ENCODE assay signal across 8 mouse cellular contexts in the genomic region with DNA sequence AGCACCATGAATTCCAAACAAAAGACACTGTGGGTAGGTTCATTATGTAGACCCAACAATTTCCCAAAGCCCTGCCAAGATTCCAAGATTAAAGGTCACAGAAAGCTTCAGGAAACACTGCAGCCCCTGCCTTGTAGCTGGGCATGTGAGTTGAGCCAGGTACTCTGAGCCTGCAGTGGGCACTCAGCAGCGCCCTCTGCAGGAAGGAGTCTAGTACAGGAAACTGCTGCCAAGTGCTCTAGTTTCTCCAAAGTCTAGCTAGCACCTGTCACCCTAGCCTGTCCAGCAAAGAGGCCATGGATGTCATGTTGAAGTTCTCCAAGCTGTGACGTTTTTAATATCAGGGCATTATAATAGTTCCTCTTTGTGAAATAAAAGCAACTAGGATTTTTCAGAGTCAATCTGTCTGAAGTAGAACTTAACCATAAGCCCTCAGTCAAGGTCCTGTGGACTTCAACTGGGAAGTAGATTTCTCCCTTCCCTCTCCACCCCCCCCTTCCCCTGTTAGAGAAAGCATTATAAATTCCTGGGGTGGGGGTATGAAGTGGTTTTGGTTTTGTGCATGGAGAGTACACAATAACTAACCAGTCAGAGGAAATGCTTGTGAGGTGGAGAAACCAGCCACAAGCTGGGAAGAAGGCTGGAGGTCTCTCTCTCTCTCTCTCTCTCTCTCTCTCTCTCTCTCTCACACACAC. TPM values are rescaled to one million over a fixed set of nuclear protein-coding genes. Genes with fewer than 3 reads are reported as not detected.
A peak's percentile ranks its signal among the peaks of the same experiment; 100 is the strongest.
DNase-seq lines count a peak whose midpoint lies in the region; ATAC-seq and TF ChIP-seq lines count a peak whose summit lies in the region.

No protein-coding gene starts in this region.

- TF ChIP-seq POLR2A in thymus, adult 2 months (IDR thresholded peaks at IDR 0.05; ENCODE audit: control insufficient read depth, extremely low read depth, insufficient read depth, low read length, poor library complexity), result no peak

- no peak; the same call in 1 of the 2 replicates for ATAC-seq in embryonic facial prominence, embryonic 13.5 days (ENCODE audit: insufficient number of reproducible peaks, insufficient read depth, low FRiP score, low TSS enrichment, low read depth)
- peak; percentile 48; the same call in 1 of the 2 replicates for ATAC-seq in lung, embryonic 14.5 days (ENCODE audit: insufficient read depth)

- DNase-seq in adrenal gland, adult (ENCODE audit: inconsistent age in 2 of 2, low spot score in 1 of 2), result peak; percentile 61 to 73
- no peak for DNase-seq in adrenal gland, adult 8-10 months
- no peak for DNase-seq in thymus, adult 2 months
- DNase-seq in thymus, adult 18-20 months, result no peak
- peak; percentile 67 for DNase-seq in lung, embryonic 14.5 days
- no peak for DNase-seq in spleen, postnatal 4 days (ENCODE audit: low spot score in 2 of 2)
- DNase-seq in urinary bladder, adult 18-20 months (ENCODE audit: low spot score in 2 of 2), result no peak

- WGBS in thymus, adult 2 months, result 7% methylated on average over 2 of the region's 2 CpGs
- WGBS in embryonic facial prominence, embryonic 13.5 days, result 16% methylated on average over 2 of the region's 2 CpGs
- WGBS in lung, embryonic 14.5 days, result 11% methylated on average over 2 of the region's 2 CpGs

- no peak overlapping the region for H3K4me3 ChIP-seq in thymus, adult 2 months (ENCODE audit: control insufficient read depth, insufficient read depth, low read length)
- no peak overlapping the region for H3K4me3 ChIP-seq in embryonic facial prominence, embryonic 13.5 days
- no peak overlapping the region for H3K4me3 ChIP-seq in lung, embryonic 14.5 days (ENCODE audit: low read depth, low read length)

- H3K27me3 ChIP-seq in thymus, adult 2 months (ENCODE audit: control insufficient read depth, insufficient read depth, low read length), result no peaks in the 10 kb centered on the region
- peaks cover 8% of the 10 kb centered on the region; the same call in 1 of the 2 replicates for H3K27me3 ChIP-seq in embryonic facial prominence, embryonic 13.5 days
- no peaks in the 10 kb centered on the region for H3K27me3 ChIP-seq in lung, embryonic 14.5 days (ENCODE audit: insufficient read depth, low read length)

- TF ChIP-seq CTCF in thymus, adult 2 months (IDR thresholded peaks at IDR 0.05; ENCODE audit: borderline replicate concordance, control insufficient read depth, extremely low read depth, insufficient read depth, low read length, poor library complexity), result 0 out of 2 replicates have a peak, but pooled peaks have one; percentile 16
- TF ChIP-seq CTCF in lung, embryonic 14.5 days (IDR thresholded peaks at IDR 0.05; ENCODE audit: low read depth), result peak; percentile 66

- no peaks in the 10 kb centered on the region for H3K4me1 ChIP-seq in thymus, adult 2 months (replicated peaks; ENCODE audit: control insufficient read depth, insufficient read depth, low read length)
- peaks cover 54% of the 10 kb centered on the region for H3K4me1 ChIP-seq in embryonic facial prominence, embryonic 13.5 days
- no peaks in the 10 kb centered on the region for H3K4me1 ChIP-seq in lung, embryonic 14.5 days (ENCODE audit: insufficient read depth)

- H3K27ac ChIP-seq in thymus, adult 2 months (ENCODE audit: control insufficient read depth, insufficient read depth, low read length), result no peak overlapping the region
- H3K27ac ChIP-seq in embryonic facial prominence, embryonic 13.5 days, result peak overlapping the region; percentile 57; the same call in 1 of the 2 replicates
- 0 out of 2 replicates have a peak overlapping the region, but pooled peaks have one; percentile 4 for H3K27ac ChIP-seq in lung, embryonic 14.5 days (ENCODE audit: low read depth)

- no peaks in the 10 kb centered on the region for H3K36me3 ChIP-seq in thymus, adult 2 months (ENCODE audit: control insufficient read depth, insufficient read depth, low read length)
- no peaks in the 10 kb centered on the region for H3K36me3 ChIP-seq in embryonic facial prominence, embryonic 13.5 days
- H3K36me3 ChIP-seq in lung, embryonic 14.5 days (ENCODE audit: insufficient read depth), result no peaks in the 10 kb centered on the region

- H3K9me3 ChIP-seq in embryonic facial prominence, embryonic 13.5 days, result no peaks in the 10 kb centered on the region
- H3K9me3 ChIP-seq in lung, embryonic 14.5 days (ENCODE audit: low read depth, low read length), result no peaks in the 10 kb centered on the region

- H3K9ac ChIP-seq in embryonic facial prominence, embryonic 13.5 days, result no peak overlapping the region
- H3K9ac ChIP-seq in lung, embryonic 14.5 days, result no peak overlapping the region

- no peak overlapping the region for H3K4me2 ChIP-seq in embryonic facial prominence, embryonic 13.5 days
- H3K4me2 ChIP-seq in lung, embryonic 14.5 days, result no peak overlapping the region

RNA-seq across cellular contexts. Expression of gene Pitpnm3, which starts 9.8 kb away (rescaled TPM):
- 10 to 100 TPM in 2 of 4 experiments, 1 to 10 TPM in 2; 1.9 to 15.9 (median 8.4) TPM for total RNA-seq in adrenal gland, adult 8-10 months (2022)
- polyA plus RNA-seq in thymus, adult 2 months (2012; rRNA removed), result 0.92 and 1.1 TPM in 2 replicates
- 0.62 and 1.2 TPM in 2 replicates for polyA plus RNA-seq in embryonic facial prominence, embryonic 13.5 days (2015; fragmentation: Nextera tagmentation; extraction: Ambion mirVana)
- polyA plus RNA-seq in lung, embryonic 14.5 days (2014; fragmentation: Nextera tagmentation; extraction: Ambion mirVana), result 0.89 and 1.0 TPM in 2 replicates

Comparison
In these comparisons a context has a peak if more than half of its experiments do, and no peak if none do; other contexts are left out.
1. DNase-seq: peak in adrenal gland, adult (2 of 2) and lung, embryonic 14.5 days (single experiment); none in adrenal gland, adult 8-10 months (single experiment), thymus, adult 2 months (single experiment), thymus, adult 18-20 months (0 of 2), spleen, postnatal 4 days (0 of 2) and urinary bladder, adult 18-20 months (0 of 2).